Mouse (Mus musculus) midbrain, embryonic 11.5 days (tissue): ENCODE measurements around the gene Ice2. TPM values are rescaled to one million over a fixed set of nuclear protein-coding genes. Genes with fewer than 3 reads are reported as not detected.

Experiments
- ATAC-seq: fragments of 200-750 bp; cut with Nextera tagmentation; 2 replicates; pipeline ENCODE4 v1.8.0; 2017; ENCODE audit warnings: moderate TSS enrichment, moderate library complexity; ENCODE audit not compliant: low FRiP score
- DNase-seq: peaks from one replicate; pipeline ENCODE4 v3.0.0; 2015; ENCODE audit warnings: low spot score; ENCODE audit errors: missing footprints
- H3K27ac ChIP-seq: fragments of 300-500 bp; sonication (generic); 2 replicates; pipeline ENCODE4 v1.5.1; 2014; ENCODE audit warnings: low read depth, low read length
- H3K27me3 ChIP-seq: fragments of 300-500 bp; sonication (generic); 2 replicates; pipeline ENCODE4 v1.6.1; 2014; ENCODE audit warnings: mild to moderate bottlenecking, low read length, moderate library complexity, mixed read lengths; ENCODE audit not compliant: control insufficient read depth, insufficient read depth
- H3K36me3 ChIP-seq: fragments of 300-500 bp; sonication (generic); 2 replicates; pipeline ENCODE4 v1.6.1; 2014; ENCODE audit warnings: mild to moderate bottlenecking, low read length, moderate library complexity, mixed read lengths; ENCODE audit not compliant: control insufficient read depth, insufficient read depth
- H3K4me1 ChIP-seq: fragments of 300-500 bp; sonication (generic); 2 replicates; pipeline ENCODE4 v1.6.1; 2014; ENCODE audit warnings: low read length; ENCODE audit not compliant: control insufficient read depth, insufficient read depth
- H3K4me2 ChIP-seq: fragments of 300-500 bp; sonication (generic); 2 replicates; pipeline ENCODE4 v1.6.1; 2014; ENCODE audit warnings: mild to moderate bottlenecking, moderate library complexity
- H3K4me3 ChIP-seq: fragments of 300-500 bp; sonication (generic); 2 replicates; pipeline ENCODE4 v1.5.1; 2014; ENCODE audit warnings: low read depth, low read length
- H3K9ac ChIP-seq: fragments of 300-500 bp; sonication (generic); 2 replicates; pipeline ENCODE4 v1.6.1; 2014; ENCODE audit warnings: low read length
- H3K9me3 ChIP-seq: fragments of 300-500 bp; sonication (generic); 2 replicates; pipeline ENCODE4 v1.6.1; 2016; ENCODE audit warnings: low read length; ENCODE audit not compliant: control insufficient read depth
- WGBS: fragments of 180-500 bp; shearing (Covaris S2); extraction: QIAGEN DNeasy Blood & Tissue Kit; methylation state at CpG from one replicate; pipeline ENCODE4 v1.1.7; 2014; 5-methylcytosine and 5-hydroxymethylcytosine counted together
- polyA plus RNA-seq: library from polyadenylated mRNA; unstranded; fragments of >200 nt; fragmentation: Nextera tagmentation; extraction: Ambion mirVana; gene quantifications from 2 replicates; pipeline ENCODE4 v1.2.1, GENCODE M21; 2014

The Ice2 gene
- polyA plus RNA-seq, 1 experiment from 2014 or later = 20.9 TPM

DNA sequence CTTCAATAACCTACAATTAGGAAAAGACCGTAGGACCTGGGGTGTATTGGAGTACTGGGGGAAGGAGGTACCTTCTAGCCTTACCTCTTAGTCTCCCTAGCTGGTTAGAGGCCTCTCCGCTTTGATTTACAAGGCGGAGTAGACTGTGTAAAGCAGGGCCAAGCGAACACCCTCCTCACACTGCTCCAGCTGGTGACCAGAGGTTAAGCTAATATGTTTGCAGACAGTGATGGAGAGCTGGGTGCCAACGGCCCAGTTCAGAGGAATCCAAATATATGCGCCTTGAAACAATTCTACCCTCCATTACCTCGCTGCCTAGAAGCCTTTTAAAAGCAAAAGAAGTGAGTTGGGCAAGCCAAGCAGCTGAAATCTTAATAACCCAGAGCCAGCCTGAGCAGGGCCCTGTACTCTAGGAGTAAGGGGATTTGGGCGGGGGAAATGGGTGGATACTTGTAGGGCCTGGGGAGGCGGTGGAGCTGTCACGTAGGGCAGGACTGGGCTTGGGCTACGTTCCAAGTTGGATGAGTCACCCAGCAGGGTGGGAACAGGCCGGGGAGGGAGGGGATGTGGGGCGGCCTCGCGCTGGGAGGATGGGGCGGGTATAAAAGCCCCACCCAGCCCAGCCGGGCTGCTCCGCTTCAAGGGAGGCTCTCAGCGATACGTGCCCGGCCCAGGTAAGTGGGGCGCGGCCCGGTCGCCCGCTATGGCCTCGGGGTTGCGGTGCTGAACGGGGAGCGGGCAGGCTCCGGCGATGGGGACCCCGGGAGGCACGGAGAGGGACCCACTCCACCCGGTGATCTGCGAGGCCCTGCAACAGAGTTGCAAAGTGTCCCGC, 55.6 kb downstream of the Ice2 start, which contains the start of gene Anxa2:
TSS of gene Anxa2 (plus strand) at position 555 of the 835 bp plus-strand sequence.
- no peaks in the 10 kb centered on the region for H3K36me3 ChIP-seq
- H3K27me3 ChIP-seq = peaks cover 17% of the 10 kb centered on the region
- no peak within 1 kb of the TSS; the same call in 1 of the 2 replicates for H3K27ac ChIP-seq
- H3K4me2 ChIP-seq = peak within 1 kb of the TSS; percentile 79
- peak; percentile 92 for DNase-seq
- peak within 1 kb of the TSS; percentile 43 for H3K4me3 ChIP-seq
- WGBS = 12% methylated on average over 37 of the region's 37 CpGs
- no peaks in the 10 kb centered on the region for H3K9me3 ChIP-seq
- peaks cover 11% of the 10 kb centered on the region for H3K4me1 ChIP-seq
- ATAC-seq = peak; percentile 76
- peak within 1 kb of the TSS; percentile 53 for H3K9ac ChIP-seq

DNA sequence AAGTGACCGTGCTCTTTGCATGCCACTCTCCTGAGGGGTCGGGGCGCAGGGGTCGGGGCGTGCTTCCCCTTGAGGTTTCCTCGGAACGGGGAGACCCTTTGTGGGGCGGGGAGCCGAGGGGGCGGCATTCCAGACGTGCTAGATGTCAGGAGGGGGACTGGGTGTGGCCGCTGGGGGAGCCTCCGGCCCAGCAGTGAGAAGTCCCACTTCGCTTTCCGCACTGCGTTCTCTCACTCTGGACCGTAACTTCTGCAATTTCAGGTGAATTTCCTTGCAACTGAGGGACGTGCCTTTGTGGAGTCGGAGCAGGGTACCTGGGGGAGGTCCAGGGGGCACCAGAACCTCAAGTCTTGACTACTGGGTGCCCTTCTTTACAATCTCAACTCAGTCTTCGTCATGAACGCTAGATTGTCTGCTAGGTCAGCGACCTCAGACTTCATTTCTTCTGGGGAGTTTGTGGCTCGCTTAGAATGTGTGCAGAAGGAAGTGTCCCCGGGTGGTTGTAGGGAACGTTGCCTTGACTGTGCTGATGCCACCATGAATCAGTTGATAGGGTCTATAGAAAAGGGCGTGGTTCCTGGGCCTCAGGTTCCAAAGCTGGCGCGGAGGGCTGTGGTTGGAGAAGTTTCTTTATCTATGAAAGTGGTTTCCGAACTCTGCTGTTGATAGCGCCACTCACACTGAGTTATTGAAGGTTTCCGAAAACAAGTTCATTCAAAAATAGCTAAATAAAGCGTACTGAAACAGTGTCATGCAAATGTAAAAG, 56.4 kb downstream of the Ice2 start:
- Histone ChIP-seq H3K27ac (no peak overlapping the region; the same call in 1 of the 2 replicates), H3K4me3 (peak overlapping the region; percentile 43), H3K27me3 (peaks cover 17% of the 10 kb centered on the region), H3K9me3 (no peaks in the 10 kb centered on the region), H3K36me3 (no peaks in the 10 kb centered on the region), H3K4me1 (peaks cover 12% of the 10 kb centered on the region), H3K9ac (peak overlapping the region; percentile 53), H3K4me2 (peak overlapping the region; percentile 79)
- peak; percentile 92 for DNase-seq
- WGBS = 6% methylated on average over 26 of the region's 32 CpGs
- no peak; the same call in 1 of the 2 replicates for ATAC-seq

DNA sequence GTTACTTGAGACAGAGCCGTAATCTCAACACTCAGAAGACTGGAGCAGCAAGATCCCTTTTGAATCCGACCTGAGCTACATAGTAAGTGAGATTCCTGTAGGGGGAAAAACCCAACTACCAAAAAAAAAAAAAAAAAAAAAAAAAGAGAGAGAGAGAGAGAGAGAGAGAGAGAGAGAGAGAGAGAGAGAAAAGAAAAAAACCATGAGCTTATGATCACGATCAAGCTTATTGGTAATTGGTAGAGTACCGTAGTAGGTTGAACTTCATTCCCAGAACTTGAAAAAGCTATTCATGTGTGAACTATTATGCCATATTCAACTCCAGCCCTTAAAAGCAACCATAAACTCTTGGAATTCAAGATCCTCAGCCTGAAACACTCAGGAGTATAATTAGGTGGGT, 57.0 kb downstream of the Ice2 start:
- Histone ChIP-seq H3K36me3 (no peaks in the 10 kb centered on the region), H3K27ac (no peak overlapping the region), H3K9ac (no peak overlapping the region), H3K4me2 (no peak overlapping the region), H3K9me3 (no peaks in the 10 kb centered on the region), H3K4me3 (no peak overlapping the region), H3K4me1 (peaks cover 13% of the 10 kb centered on the region), H3K27me3 (peaks cover 17% of the 10 kb centered on the region)
- DNase-seq = no peak
- no peak for ATAC-seq
- WGBS = 69% methylated on average over 4 of the region's 4 CpGs

DNA sequence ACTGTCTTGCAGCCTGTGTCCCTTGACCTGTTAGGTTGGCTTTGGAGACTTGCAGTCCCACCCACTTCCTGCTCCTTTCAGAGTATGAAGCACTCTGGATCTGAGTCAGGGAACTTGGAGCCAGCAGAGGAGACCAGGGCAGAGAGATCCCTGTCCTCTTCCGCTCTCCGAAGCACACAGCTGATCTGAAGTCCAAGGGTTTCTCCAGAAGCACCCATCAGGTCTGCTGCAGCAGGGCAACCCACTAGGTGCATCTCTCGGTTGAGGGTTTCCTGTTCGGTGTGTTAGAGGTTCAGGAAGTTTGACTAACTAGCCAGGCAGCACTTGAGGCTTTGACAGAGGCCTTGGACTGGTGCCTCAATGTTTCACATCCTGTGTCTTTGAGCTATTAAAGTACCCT, 57.7 kb downstream of the Ice2 start:
- WGBS = 79% methylated on average over 4 of the region's 4 CpGs
- no peak for ATAC-seq
- H3K4me2 ChIP-seq = no peak overlapping the region

DNA sequence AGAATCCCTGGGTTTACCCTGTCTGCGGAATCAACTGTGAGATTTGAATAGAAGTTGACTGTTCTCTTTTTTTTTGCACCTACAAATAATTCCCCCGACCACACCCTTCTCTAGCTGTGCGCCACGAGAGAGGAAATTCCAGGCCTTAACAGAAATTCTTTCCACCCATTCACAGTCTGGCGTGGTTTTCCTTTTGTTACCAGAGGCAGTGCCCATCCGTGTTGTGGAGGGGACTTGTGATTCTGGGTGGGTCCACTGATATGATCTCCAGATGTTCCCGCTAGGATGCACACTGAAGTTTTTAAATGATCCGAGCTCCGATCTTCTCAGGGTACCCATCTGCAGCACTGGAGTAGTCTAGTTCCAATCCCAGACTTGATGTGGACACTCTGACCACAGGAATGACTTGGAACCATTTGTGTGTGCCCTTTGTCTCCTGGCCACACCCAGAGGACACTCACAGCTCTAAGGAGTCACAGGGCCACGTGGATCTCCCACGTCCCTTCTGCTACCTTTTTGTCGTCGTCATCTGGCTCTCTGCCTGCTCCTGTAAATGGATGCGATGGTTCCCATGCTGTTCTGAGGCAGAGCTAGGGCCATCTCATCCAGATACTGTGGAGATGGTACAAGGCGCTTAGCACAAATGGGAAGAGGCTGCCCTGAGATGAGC, 58.8 kb downstream of the Ice2 start:
- Histone ChIP-seq H3K4me2 (no peak overlapping the region), H3K9ac (no peak overlapping the region), H3K9me3 (no peaks in the 10 kb centered on the region), H3K36me3 (no peaks in the 10 kb centered on the region), H3K4me1 (peaks cover 13% of the 10 kb centered on the region), H3K4me3 (no peak overlapping the region), H3K27me3 (peaks cover 17% of the 10 kb centered on the region), H3K27ac (no peak overlapping the region)
- no peak for DNase-seq
- WGBS = 88% methylated on average over 15 of the region's 15 CpGs
- ATAC-seq = no peak

More for the DNA sequence above, 57.7 kb downstream of the Ice2 start:
- Histone ChIP-seq H3K4me3 (no peak overlapping the region), H3K27ac (no peak overlapping the region), H3K9me3 (no peaks in the 10 kb centered on the region), H3K27me3 (peaks cover 17% of the 10 kb centered on the region), H3K36me3 (no peaks in the 10 kb centered on the region), H3K9ac (no peak overlapping the region), H3K4me1 (peaks cover 13% of the 10 kb centered on the region)
- DNase-seq = no peak

DNA sequence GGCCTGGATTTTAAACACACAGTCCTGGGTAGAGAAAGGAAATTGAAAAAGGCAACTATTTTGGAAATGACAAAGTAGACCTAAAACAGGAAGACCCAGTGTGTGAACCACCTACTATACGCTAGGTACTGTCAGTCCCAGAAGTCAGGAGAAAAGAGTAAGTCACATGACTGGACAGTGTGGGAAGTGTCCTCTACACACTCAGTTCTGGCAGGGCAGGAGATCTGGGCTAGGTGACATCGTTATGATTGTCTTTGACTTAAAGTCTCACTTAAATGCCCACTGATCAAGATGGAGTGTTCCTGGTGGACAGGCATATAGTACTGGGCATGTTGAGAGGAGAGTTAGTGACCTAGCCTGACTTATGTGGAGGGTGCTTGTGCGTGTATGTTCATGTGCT, 59.4 kb downstream of the Ice2 start:
- WGBS = 92% methylated on average over 3 of the region's 3 CpGs
- Histone ChIP-seq H3K4me2 (no peak overlapping the region), H3K27ac (no peak overlapping the region), H3K36me3 (no peaks in the 10 kb centered on the region), H3K27me3 (peaks cover 17% of the 10 kb centered on the region), H3K4me3 (no peak overlapping the region), H3K9me3 (no peaks in the 10 kb centered on the region), H3K4me1 (peaks cover 13% of the 10 kb centered on the region), H3K9ac (no peak overlapping the region)
- DNase-seq = no peak
- no peak for ATAC-seq

DNA sequence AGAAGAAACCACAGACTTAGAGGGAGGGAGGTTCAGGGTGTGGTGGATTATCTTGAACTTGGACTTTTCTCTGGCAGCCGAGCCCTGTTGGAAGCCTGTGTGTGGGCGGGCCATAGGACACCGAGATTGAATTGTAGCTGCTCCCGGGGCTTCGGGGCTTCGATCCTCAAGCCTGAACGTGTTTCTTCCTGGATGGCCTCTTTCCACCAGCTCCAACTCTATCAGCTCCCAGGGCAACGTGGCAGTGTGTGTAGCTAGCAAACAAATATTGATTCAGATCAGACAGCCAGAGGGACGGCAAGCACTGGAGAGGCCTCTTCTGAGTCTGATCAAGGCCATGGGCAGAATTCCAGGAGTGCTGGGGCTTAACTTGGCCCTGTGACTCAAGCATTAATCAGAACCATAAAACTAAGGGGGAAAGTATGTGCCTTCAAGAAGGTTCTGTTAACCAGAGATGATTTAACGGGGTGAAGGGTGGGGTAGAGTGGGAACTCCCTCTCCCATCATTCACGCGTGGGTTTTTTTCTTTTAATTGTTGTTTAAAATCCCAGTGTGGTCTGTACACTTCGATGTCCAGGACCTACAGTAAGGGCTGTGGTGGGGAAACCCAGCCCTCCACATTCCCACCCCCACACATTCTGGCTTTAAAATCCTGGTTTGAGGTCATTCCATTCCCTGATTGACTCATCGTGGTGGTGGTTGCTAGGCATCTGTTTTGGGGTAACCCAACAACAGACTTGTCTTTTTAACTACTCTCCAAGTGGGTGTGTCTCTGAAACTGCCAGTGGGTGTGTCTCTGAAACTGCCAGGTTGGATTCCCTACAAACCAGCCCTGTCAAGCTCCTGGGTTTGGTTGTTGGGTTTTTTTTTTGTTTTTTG, 60.3 kb downstream of the Ice2 start:
- no peak overlapping the region for H3K4me3 ChIP-seq
- DNase-seq = no peak

DNA sequence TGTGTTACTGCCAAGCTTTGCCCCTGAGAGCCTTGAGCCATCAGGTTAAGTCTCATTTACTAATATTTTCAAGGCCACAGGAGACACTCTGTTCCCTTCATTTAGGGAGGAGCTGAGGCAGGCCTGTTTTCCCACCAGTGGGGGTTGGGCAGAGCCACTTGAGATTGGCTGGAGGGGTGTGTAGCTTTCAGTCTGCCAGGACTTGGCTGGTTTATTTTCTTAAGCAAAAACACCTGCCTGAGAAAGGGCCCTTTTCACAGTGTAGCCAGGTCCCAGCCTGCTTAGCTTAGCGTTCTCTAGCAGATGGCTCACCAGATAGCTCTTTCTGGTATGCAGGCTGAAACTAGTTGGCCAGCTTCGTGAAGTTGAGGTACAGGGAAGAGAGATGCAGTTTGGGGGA, 61.3 kb downstream of the Ice2 start:
- WGBS = 72% methylated on average over 2 of the region's 2 CpGs
- Histone ChIP-seq H3K27me3 (peaks cover 9% of the 10 kb centered on the region), H3K9me3 (no peaks in the 10 kb centered on the region), H3K4me2 (no peak overlapping the region), H3K9ac (no peak overlapping the region), H3K4me1 (peaks cover 4% of the 10 kb centered on the region; the same call in 1 of the 2 replicates), H3K36me3 (no peaks in the 10 kb centered on the region), H3K4me3 (no peak overlapping the region), H3K27ac (no peak overlapping the region)
- DNase-seq = no peak
- ATAC-seq = no peak

More for the DNA sequence above, 60.3 kb downstream of the Ice2 start:
- Histone ChIP-seq H3K4me2 (no peak overlapping the region), H3K9ac (no peak overlapping the region), H3K27me3 (peaks cover 17% of the 10 kb centered on the region), H3K4me1 (peaks cover 13% of the 10 kb centered on the region), H3K36me3 (no peaks in the 10 kb centered on the region), H3K27ac (no peak overlapping the region), H3K9me3 (no peaks in the 10 kb centered on the region)
- ATAC-seq = no peak
- 71% methylated on average over 14 of the region's 14 CpGs for WGBS
